Mouse (Mus musculus) stomach, postnatal 0 days (tissue): ENCODE results near the gene Ccdc155.

Experiments used
- CTCF ChIP-seq: IDR thresholded peaks from 2 replicates; pipeline ENCODE4 v1.5.1; 2016; ENCODE audit warnings: antibody characterized with exemption, low read depth, mild to moderate bottlenecking, moderate library complexity
- EP300 ChIP-seq: optimal IDR thresholded peaks from 2 replicates; pipeline ENCODE3; 2016; ENCODE audit warnings: antibody characterized with exemption

GRCm38 (mm10) chr7:45234333-45234841 lies 29.7 kb upstream of the Ccdc155 start:
- peak; percentile 26; the same call in 1 of the 2 replicates for TF ChIP-seq CTCF
- no peak for TF ChIP-seq EP300
